Mouse (Mus musculus) liver, embryonic 12.5 days (tissue): ENCODE measurements around the gene Isy1. TPM values are rescaled to one million over a fixed set of nuclear protein-coding genes. Genes with fewer than 3 reads are reported as not detected.

Experiments used
- ATAC-seq: fragments of 200-750 bp; cut with Nextera tagmentation; 2 replicates; pipeline ENCODE4 v1.8.0; 2017; ENCODE audit warnings: moderate number of reproducible peaks, mild to moderate bottlenecking, moderate library complexity
- H3K27ac ChIP-seq: fragments of 300-500 bp; sonication (generic); 2 replicates; pipeline ENCODE4 v1.5.1; 2016; ENCODE audit warnings: mild to moderate bottlenecking
- H3K27me3 ChIP-seq: fragments of 300-500 bp; sonication (generic); replicated peaks from 2 replicates; pipeline ENCODE4 v1.6.1; 2016; ENCODE audit warnings: mild to moderate bottlenecking, moderate library complexity
- H3K36me3 ChIP-seq: fragments of 300-500 bp; sonication (generic); 2 replicates; pipeline ENCODE4 v1.6.1; 2016; ENCODE audit warnings: mild to moderate bottlenecking, moderate library complexity
- H3K4me1 ChIP-seq: fragments of 300-500 bp; sonication (generic); 2 replicates; pipeline ENCODE4 v1.6.1; 2016
- H3K4me2 ChIP-seq: fragments of 300-500 bp; sonication (generic); 2 replicates; pipeline ENCODE4 v1.6.1; 2016; ENCODE audit warnings: mild to moderate bottlenecking, moderate library complexity
- H3K4me3 ChIP-seq: fragments of 300-500 bp; sonication (generic); 2 replicates; pipeline ENCODE4 v1.5.1; 2016; ENCODE audit warnings: mild to moderate bottlenecking, moderate library complexity
- H3K9ac ChIP-seq: fragments of 300-500 bp; sonication (generic); 2 replicates; pipeline ENCODE4 v1.6.1; 2016; ENCODE audit warnings: mild to moderate bottlenecking, moderate library complexity
- H3K9me3 ChIP-seq: fragments of 300-500 bp; sonication (generic); replicated peaks from 2 replicates; pipeline ENCODE4 v1.6.1; 2016; ENCODE audit warnings: mild to moderate bottlenecking, moderate library complexity
- WGBS: fragments of 180-500 bp; shearing (Covaris S2); methylation state at CpG from one replicate; pipeline ENCODE4 v1.1.7; 2016; ENCODE audit not compliant: insufficient replicate concordance; 5-methylcytosine and 5-hydroxymethylcytosine counted together
- polyA plus RNA-seq: library from polyadenylated mRNA; unstranded; fragments of >200 nt; fragmentation: Nextera tagmentation; extraction: Ambion mirVana; gene quantifications from 2 replicates; pipeline ENCODE4 v1.2.1, GENCODE M21; 2016

Gene Isy1
- polyA plus RNA-seq, 1 experiment from 2014 or later = 59.5 TPM

DNA sequence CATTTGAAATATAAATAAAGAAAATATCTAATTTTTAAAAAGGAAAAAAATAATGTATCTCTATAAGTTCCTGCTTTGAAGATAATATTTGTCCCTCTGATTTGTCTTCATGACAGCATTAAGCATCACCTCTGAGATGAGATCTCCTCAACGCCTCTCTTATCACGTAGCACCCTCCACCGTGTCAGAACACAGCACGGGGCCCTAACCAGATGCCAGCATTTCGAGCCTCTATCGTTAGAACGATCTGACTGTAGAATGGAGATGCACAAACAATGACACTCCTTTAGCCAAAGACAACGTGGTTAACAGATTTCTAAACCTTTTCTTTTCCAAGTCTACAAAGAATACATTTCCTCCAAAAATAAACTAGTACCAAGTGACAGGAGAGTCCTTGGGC lies 54.6 kb downstream of the Isy1 start:
- no peak for ATAC-seq
- H3K9me3 ChIP-seq = no peaks in the 10 kb centered on the region
- 0 out of 2 replicates have a peak, but pooled peaks cover 12% of the 10 kb centered on the region for H3K36me3 ChIP-seq
- no peak overlapping the region for H3K4me2 ChIP-seq
- H3K9ac ChIP-seq = 0 out of 2 replicates have a peak overlapping the region, but pooled peaks have one; percentile 2
- no peak overlapping the region for H3K27ac ChIP-seq
- 38% methylated on average over 8 of the region's 8 CpGs for WGBS
- H3K4me1 ChIP-seq = peaks cover 56% of the 10 kb centered on the region
- no peak overlapping the region for H3K4me3 ChIP-seq
- no peaks in the 10 kb centered on the region for H3K27me3 ChIP-seq

DNA sequence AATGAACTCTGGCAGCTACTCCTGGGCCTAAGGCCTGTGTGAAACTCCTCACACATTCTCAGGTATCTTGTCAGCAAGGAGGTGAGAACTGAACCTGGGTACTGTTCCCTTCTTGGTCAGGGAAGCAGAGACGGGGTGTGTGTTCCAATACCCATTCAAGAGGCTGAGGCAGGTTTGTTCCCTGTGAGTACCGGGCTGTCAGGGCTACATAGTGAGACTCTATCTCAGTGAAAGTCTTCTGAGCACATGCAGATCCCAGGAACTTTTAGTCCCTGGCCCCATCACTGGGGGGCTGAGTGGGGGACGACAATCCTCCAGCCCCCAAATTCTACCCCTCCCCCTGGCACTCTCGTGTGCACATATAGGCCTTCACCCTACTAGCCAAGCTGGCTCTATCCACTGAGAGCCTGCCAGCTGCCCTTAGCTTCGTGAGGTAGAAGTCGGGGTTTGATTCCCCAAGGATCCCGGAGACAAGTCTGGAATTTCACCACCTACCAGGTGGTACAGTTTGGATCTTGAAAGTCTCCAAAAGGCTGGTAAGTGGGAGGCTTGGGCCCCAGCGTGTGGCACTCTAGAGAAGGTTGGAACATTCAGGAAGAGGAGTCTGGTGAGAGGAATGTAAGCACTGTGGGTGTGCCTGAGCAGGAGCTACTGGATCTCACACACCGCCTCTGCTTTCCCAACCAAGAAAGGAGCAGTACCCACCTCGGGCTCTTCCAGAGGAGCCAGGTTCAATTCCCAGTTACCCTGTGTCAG lies 57.9 kb downstream of the Isy1 start:
- Histone ChIP-seq H3K4me1 (peaks cover 62% of the 10 kb centered on the region), H3K27ac (peak overlapping the region; percentile 81), H3K27me3 (no peaks in the 10 kb centered on the region), H3K36me3 (no peaks in the 10 kb centered on the region), H3K4me2 (no peak overlapping the region), H3K9me3 (no peaks in the 10 kb centered on the region), H3K4me3 (no peak overlapping the region), H3K9ac (no peak overlapping the region)
- ATAC-seq = no peak
- 80% methylated on average over 10 of the region's 10 CpGs for WGBS

DNA sequence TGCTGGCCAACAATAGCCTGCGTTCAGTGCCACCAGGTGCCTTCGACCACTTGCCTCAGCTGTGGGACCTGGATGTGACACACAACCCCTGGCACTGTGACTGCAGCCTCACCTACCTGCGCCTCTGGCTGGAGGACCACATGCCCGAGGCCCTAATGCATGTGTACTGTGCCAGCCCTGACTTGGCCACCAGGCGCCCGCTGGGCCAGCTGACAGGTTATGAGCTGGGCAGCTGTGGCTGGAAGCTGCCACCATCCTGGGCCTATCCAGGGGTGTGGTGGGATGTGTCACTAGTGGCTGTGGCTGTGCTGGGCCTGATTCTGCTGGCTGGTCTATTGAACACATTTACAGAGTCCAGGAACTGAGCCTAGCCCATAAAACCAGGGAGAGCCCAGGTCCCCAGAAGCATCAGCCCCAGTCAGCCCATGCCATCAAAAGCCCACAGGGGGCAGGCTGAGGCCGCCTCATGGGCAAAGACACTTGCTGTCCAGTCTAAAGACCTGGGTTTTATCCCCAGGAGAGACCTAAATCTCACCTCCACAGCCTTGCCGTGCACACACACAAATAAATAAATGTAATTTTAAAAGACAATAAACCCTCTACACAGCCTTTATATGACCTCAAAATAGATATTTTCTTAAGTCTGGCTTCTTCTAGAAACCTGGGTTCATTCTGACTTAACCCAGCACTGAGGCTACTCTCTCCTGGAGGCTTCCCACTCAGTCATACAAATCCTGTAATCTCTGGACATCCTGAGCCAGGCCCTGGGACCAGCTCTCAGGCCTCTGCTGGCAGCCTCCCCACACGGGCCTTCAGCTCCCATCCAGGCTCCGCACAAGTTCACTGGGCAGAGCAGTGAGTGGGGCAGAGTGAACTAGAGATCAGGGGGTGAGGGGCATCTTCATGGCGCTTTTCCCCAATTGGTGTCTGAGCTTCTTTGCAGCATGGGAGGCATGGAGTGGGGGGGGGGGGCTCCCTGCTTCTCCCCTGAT lies 59.1 kb downstream of the Isy1 start:
- Histone ChIP-seq H3K4me1 (peaks cover 62% of the 10 kb centered on the region), H3K27me3 (no peaks in the 10 kb centered on the region), H3K4me3 (no peak overlapping the region), H3K9me3 (no peaks in the 10 kb centered on the region), H3K4me2 (peak overlapping the region; percentile 66), H3K9ac (0 out of 2 replicates have a peak overlapping the region, but pooled peaks have one; percentile 47), H3K36me3 (no peaks in the 10 kb centered on the region), H3K27ac (peak overlapping the region; percentile 81)
- 85% methylated on average over 11 of the region's 11 CpGs for WGBS
- ATAC-seq = no peak

DNA sequence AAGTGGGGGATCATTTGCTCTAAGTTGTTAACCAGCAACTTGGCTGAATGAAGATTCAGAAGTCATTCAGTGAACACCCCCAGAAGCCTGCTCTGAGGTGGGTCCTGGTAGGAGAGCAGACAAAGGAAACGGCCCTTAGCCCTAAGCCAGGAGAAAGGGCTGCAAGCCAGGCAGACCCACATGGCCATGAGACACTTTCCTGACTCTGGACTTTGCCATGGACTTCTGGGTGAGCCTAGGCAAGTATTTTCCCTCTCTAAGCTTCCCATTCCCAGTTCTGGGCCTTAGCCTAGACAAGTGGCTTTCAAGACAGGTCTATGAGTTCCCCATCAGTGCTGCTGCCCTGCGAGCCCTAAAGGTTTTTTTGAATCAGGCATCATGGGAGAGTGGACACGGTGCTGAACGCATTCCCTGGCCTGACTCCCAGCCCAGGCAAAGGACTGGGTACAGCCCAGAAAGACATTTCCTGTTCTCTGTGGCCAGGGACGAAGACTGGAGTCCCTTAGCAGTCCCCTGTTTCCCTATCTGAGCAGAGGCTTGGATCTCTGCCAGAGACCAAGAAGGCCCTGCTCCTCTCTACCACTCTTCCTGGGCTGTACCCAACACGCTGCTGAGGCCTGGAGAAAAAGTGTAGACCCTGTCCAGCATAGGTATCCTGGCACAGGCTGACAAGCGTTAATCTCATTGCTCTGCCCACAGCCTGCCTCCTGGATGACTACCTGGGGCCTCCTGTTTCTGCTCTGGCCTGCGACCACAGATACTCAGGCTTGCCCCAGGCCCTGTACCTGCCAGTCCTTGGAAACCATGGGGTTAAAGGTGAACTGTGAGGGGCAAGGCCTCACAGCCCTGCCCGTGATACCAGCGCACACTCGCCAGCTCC lies 60.1 kb downstream of the Isy1 start:
- no peak for ATAC-seq
- H3K4me3 ChIP-seq = peak overlapping the region; percentile 4; the same call in 1 of the 2 replicates
- no peaks in the 10 kb centered on the region for H3K36me3 ChIP-seq
- peak overlapping the region; percentile 47 for H3K9ac ChIP-seq
- 61% methylated on average over 11 of the region's 11 CpGs for WGBS
- peak overlapping the region; percentile 66 for H3K4me2 ChIP-seq
- H3K4me1 ChIP-seq = peaks cover 54% of the 10 kb centered on the region
- H3K27ac ChIP-seq = peak overlapping the region; percentile 81
- no peaks in the 10 kb centered on the region for H3K27me3 ChIP-seq
- H3K9me3 ChIP-seq = no peaks in the 10 kb centered on the region

- Histone ChIP-seq H3K9ac (peak within 1 kb of the TSS; percentile 76), H3K4me2 (peak within 1 kb of the TSS; percentile 66), H3K36me3 (no peaks in the 10 kb centered on the region), H3K27ac (peak within 1 kb of the TSS; percentile 95), H3K4me3 (peak within 1 kb of the TSS; percentile 45), H3K27me3 (no peaks in the 10 kb centered on the region), H3K4me1 (peaks cover 50% of the 10 kb centered on the region), H3K9me3 (no peaks in the 10 kb centered on the region)
- no peak for ATAC-seq
- WGBS = 18% methylated on average over 2 of the region's 2 CpGs
Observed at GRCm38 (mm10) chr6:87777842-87778241, 60.8 kb downstream of the Isy1 start, which contains the start of gene Gp9. Gene Gp9 (plus strand): TSS chr6:87778072.

- H3K27ac ChIP-seq = peak overlapping the region; percentile 95
- H3K4me2 ChIP-seq = peak overlapping the region; percentile 66
- no peaks in the 10 kb centered on the region; the same call in 1 of the 2 replicates for H3K27me3 ChIP-seq
- H3K9me3 ChIP-seq = no peaks in the 10 kb centered on the region
- peak overlapping the region; percentile 45 for H3K4me3 ChIP-seq
- H3K36me3 ChIP-seq = no peaks in the 10 kb centered on the region
- peak overlapping the region; percentile 76 for H3K9ac ChIP-seq
- ATAC-seq = peak; percentile 25; the same call in 1 of the 2 replicates
- peaks cover 50% of the 10 kb centered on the region for H3K4me1 ChIP-seq
- 39% methylated on average over 1 of the region's 1 CpGs for WGBS
Observed at GRCm38 (mm10) chr6:87776663-87777062, 61.9 kb downstream of the Isy1 start.

- Histone ChIP-seq H3K4me3 (peak overlapping the region; percentile 45), H3K9ac (peak overlapping the region; percentile 76), H3K4me2 (peak overlapping the region; percentile 66), H3K27me3 (no peaks in the 10 kb centered on the region; the same call in 1 of the 2 replicates), H3K36me3 (no peaks in the 10 kb centered on the region), H3K4me1 (peaks cover 50% of the 10 kb centered on the region), H3K9me3 (no peaks in the 10 kb centered on the region), H3K27ac (peak overlapping the region; percentile 95)
- WGBS = 10% methylated on average over 3 of the region's 3 CpGs
- peak; percentile 98 for ATAC-seq
Observed at GRCm38 (mm10) chr6:87775588-87776245, 62.9 kb downstream of the Isy1 start.

DNA sequence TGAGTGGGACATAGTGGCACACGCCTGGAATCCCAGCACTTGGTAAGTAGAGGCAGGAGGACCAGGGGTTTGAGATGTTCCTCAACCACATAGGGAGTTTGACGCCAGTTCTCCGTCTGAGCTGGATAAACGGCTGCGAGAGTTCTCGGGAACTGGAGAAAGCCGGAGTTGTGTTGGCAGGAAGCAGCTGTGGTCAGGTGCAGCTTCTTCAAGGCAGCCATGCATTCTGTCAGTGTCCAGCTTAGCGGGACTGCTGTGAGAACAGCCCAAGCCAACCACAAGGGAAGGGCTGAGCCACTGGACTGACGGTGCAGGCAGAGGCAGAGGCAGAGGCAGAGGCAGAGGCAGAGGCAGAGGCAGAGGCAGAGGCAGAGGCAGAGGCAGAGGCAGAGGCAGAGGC lies 63.7 kb downstream of the Isy1 start:
- H3K27ac ChIP-seq = no peak overlapping the region
- H3K4me2 ChIP-seq = no peak overlapping the region
- no peak for ATAC-seq
- H3K4me3 ChIP-seq = no peak overlapping the region
- H3K9me3 ChIP-seq = no peaks in the 10 kb centered on the region
- no peaks in the 10 kb centered on the region for H3K36me3 ChIP-seq
- WGBS = 45% methylated on average over 9 of the region's 9 CpGs
- no peak overlapping the region for H3K9ac ChIP-seq
- H3K4me1 ChIP-seq = peaks cover 54% of the 10 kb centered on the region
- no peaks in the 10 kb centered on the region; the same call in 1 of the 2 replicates for H3K27me3 ChIP-seq

- no peak for ATAC-seq
- no peaks in the 10 kb centered on the region for H3K9me3 ChIP-seq
- no peaks in the 10 kb centered on the region for H3K36me3 ChIP-seq
- no peak overlapping the region for H3K4me3 ChIP-seq
- no peak overlapping the region for H3K4me2 ChIP-seq
- H3K4me1 ChIP-seq = peaks cover 50% of the 10 kb centered on the region
- no peaks in the 10 kb centered on the region; the same call in 1 of the 2 replicates for H3K27me3 ChIP-seq
- WGBS = 48% methylated on average over 1 of the region's 1 CpGs
- H3K9ac ChIP-seq = no peak overlapping the region
- no peak overlapping the region for H3K27ac ChIP-seq
Observed at GRCm38 (mm10) chr6:87774466-87774865, 64.1 kb downstream of the Isy1 start.

- Histone ChIP-seq H3K27me3 (no peaks in the 10 kb centered on the region; the same call in 1 of the 2 replicates), H3K9me3 (no peaks in the 10 kb centered on the region), H3K9ac (no peak overlapping the region), H3K4me3 (no peak overlapping the region), H3K27ac (no peak overlapping the region), H3K4me2 (no peak overlapping the region), H3K4me1 (peaks cover 12% of the 10 kb centered on the region), H3K36me3 (no peaks in the 10 kb centered on the region)
- ATAC-seq = no peak; the same call in 1 of the 2 replicates
- WGBS = 46% methylated on average over 8 of the region's 8 CpGs
Observed at GRCm38 (mm10) chr6:87770626-87771025, 68.0 kb downstream of the Isy1 start.
